Mouse (Mus musculus): ENCODE measurements around the gene Slc47a1.
"Not testable (repeated sequence)": the region's sequence is repeated elsewhere in the genome, so short reads cannot be mapped to it uniquely, and the experiment has no call there.

The Slc47a1 gene

DNA sequence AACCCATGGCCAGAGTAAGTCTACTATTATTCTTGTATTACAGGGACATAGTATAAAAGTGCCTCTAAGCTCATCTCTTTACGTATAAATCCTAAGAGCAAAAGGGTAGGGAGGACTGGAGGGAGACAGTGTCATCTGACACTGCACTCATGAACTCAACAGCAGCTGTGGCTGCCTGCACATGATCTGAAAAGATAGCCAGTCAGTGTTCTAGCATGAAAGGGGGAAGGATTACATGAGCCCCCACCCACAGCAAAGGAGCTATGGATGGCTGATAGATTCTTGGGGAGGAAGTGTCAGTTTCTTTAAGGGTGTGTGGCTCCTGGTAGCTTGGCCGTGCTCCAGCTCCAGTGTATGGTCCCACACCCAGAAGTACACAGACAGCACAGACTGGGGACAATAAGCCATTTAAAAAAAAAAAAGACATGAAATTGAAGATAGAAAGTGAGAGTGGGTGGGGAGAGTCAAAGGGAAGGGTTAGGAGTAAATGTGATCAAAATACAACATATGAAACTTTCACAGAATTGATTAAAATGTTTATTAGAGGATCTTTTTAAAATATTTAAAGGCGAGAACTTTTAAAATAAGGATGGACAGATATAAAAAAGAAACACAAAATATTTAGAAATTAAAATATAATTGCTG is 58.1 kb downstream of the Slc47a1 start:
- no peak for DNase-seq (ENCODE audit: low read depth, low spot score)

GRCm38 (mm10) chr11:61319233-61319922 is 58.8 kb downstream of the Slc47a1 start:
- no peak for DNase-seq (ENCODE audit: low read depth, low spot score)

- no peak for DNase-seq (ENCODE audit: low read depth, low spot score)
Measured at GRCm38 (mm10) chr11:61316864-61317263, 61.3 kb downstream of the Slc47a1 start.

DNA sequence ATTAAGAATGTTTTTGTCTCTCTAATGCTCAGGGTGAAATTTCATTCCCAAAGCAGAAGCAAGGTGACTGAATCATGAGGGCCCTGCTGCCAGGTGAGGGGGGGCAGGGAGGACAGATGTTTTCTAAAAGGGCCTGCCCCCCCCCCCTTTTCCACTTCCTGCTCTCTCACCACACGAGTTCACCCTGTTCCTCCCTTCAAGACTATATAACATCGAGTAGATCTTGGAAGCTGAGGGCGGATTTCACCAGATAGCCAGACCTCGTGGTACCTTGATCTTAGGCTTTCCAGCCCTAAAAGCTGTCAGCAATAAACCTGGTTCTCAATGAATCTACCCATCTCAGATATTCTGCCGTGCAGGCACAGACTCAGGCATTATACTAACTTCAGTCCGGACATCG is 67.8 kb downstream of the Slc47a1 start:
- no peak for DNase-seq (ENCODE audit: low read depth, low spot score)

DNA sequence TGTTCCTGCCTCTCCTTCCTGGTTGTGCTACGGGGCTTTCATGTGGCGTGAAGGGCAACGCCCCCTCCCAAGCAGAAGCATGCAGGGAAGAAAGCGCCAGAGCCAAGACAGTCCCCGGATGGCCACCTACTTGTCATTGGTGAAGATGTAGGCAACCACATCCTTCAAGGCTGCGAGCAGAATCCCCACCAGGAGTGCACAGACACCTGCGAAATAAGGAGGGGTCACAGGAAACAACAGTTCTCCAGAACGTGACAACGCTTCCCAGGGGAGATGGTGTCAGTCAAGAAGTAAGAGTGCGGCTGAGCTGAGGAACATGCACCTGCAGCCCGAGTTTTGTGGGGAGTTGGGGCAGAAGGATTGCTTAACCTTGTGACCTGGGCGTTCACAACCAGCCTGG is 68.3 kb downstream of the Slc47a1 start:
- DNase-seq (ENCODE audit: low read depth, low spot score) = no peak

DNA sequence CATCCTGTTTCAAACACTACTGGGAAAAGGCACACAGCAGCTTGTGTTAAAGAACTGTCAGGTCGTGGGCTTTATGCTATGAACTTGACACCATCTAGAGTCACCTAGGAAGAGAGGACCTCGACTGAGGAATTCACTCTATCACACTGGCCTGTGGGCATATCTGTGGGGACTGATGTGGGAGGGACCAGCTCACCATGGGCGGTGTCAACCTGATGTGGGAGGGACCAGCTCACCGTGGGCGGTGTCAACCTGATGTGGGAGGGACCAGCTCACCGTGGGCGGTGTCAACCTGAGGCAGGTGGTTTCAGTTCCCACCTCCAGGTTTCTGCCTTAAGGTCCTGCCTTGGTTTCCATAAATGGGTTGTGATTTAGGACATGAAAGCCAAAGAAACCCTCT is 70.3 kb downstream of the Slc47a1 start:
- peak; percentile 48 for DNase-seq (ENCODE audit: low read depth, low spot score)

- peak; percentile 64 for DNase-seq (ENCODE audit: low read depth, low spot score)
Measured at GRCm38 (mm10) chr11:61305377-61305776, 72.8 kb downstream of the Slc47a1 start.

DNA sequence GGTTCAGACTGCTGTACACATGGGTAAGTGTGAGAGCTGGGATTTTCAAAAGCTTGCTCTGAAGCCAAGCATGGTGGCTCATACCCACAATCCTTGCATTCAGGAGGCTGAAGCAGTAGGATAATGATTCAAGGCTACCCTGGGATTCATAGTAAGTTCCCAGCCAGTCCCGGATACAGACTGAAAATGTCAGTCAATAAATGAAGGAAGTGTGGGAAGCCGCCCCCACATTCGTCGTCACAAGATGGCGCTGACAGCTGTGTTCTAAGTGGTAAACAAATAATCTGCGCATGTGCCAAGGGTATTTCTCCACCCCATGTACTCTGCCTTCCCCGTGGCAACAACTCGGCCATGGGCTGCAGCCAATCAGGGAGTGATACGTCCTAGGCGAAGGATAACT is 73.6 kb downstream of the Slc47a1 start:
- DNase-seq (ENCODE audit: low read depth, low spot score) = not testable (repeated sequence)

DNA sequence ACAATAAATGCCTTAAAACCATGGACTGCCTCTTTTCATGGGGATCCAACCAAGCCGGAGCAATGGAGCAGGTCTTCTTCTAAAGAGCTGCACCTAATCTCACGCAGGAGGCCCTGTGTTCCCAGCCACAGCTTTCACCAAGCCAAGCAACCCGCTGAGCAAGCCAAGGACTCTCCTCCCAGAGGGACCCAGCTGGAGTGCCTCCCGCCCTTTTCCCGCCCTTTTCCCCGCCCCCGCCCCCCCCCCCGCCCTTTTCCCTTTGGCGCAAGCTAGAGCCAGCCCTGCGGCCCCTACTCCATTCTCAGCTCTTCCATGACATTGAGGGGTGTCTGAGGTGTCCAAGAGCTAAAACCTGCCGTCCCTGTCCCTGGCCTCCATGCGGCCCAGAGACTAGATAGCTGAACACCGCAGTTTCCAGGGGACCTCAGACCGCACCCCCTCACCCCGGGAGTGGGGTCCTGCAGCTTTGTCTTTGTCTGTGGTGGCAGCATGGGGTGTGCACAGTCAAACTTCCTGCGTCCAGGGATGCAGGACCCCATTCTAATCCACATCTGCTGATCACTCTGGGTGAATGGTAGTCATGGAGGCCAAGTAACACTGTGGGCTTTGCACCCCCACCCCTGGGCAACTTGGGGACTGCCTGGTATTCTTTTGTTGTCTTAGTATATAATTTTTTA is 77.3 kb downstream of the Slc47a1 start:
- DNase-seq (ENCODE audit: low read depth, low spot score) = peak; percentile 51

DNA sequence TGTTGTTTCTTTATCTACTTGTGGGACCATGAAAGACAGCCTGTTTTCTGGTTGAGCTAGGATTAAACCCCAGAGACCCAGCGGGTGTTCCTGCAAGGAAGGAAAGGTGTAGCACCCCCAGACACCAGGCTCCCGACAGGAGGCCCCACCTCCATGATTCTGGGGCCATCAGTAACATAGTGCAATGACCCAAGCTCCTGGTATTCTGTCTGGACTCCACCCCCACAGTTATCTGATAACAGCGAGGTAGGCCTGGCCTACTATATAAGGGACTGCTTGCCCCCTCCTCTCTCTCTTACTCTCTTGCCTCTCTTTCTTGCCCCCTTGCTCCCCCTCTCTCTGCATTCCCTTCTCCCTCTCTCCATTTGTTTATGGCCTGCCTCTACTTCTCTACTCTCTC is 77.9 kb downstream of the Slc47a1 start:
- DNase-seq (ENCODE audit: low read depth, low spot score) = no peak

GRCm38 (mm10) chr11:61297901-61298300 is 80.2 kb downstream of the Slc47a1 start:
- DNase-seq (ENCODE audit: low read depth, low spot score) = no peak

- DNase-seq (ENCODE audit: low read depth, low spot score) = peak; percentile 91
Measured at GRCm38 (mm10) chr11:61297326-61297725, 80.8 kb downstream of the Slc47a1 start.

DNA sequence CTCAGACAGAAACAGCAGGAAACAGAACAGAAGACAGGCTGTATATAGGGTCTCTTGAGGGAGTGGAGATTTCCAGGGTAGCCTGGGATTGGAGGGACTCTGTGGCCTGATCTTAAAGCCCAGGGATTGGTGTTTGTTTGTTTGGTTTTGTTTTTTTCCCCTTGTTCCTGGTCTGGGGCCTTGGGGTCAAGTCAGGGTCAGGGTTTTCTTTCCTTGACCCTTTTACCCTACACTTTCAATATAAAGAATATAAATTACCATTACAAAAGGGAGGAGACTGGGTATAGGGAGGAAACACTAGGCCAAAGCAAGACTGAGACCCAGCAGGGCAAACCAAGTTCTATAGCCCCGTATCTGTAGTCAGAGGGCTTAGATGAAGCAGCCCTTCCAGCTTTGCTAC is 81.6 kb downstream of the Slc47a1 start:
- peak; percentile 95 for DNase-seq (ENCODE audit: low read depth, low spot score)

DNA sequence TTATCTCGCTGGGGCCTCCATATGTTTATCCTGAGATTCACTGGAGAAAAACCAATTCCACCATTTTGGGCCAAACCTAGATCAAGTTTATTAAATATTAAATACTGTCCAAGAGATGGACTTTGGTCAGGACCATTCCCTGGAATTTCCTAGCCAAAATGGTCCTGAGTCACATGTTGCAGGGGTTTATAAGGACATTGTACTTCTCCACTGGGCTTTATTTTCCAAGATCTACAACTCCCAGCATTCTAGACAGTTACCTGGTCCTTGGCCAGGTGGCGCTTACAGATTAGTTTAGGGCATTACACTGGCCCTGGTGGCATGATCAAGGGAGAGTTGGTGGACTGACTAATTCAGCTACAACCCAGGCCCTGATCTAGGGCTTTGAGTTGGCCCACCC is 82.6 kb downstream of the Slc47a1 start:
- no peak for DNase-seq (ENCODE audit: low read depth, low spot score)

DNA sequence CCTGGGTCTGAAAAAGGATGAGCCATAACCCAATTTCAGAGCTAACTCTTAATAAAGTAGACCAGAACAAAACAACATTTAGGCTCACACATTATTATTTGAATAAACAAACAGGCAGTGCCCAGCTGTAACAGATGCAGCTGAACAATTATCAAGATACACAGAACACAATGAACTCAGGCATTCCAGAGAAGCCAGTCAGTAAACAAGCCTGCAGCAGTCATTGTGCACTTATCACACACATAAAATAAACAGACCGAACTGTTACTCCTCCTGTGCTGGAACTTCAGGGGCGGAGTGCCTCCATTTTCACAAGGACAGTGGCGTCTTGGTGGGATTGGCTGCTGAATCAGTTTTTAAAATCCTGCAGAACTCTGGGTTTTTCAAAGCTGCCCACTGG is 83.7 kb downstream of the Slc47a1 start:
- peak; percentile 20 for DNase-seq (ENCODE audit: low read depth, low spot score)
